Mouse (Mus musculus): ENCODE data around the gene Msi1. TPM values are rescaled to one million over a fixed set of nuclear protein-coding genes. Genes with fewer than 3 reads are reported as not detected.

The Msi1 gene
- total and polyA plus RNA-seq, 2 experiments from 2014 or later = 46.2 to 75.9 TPM

- DNase-seq (ENCODE audit: low spot score) = peak; percentile 84
- H3K4me3 ChIP-seq (ENCODE audit: low read length) = peak overlapping the region; percentile 33
- peak; percentile 90 for ATAC-seq
- H3K9ac ChIP-seq (replicated peaks; ENCODE audit: low read length) = peak overlapping the region; percentile 72
- under 1% methylated on average over 46 of the region's 48 CpGs for WGBS
- H3K36me3 ChIP-seq (ENCODE audit: insufficient read depth, low read length) = no peaks in the 10 kb centered on the region
- H3K27me3 ChIP-seq (ENCODE audit: insufficient read depth, low read length) = no peaks in the 10 kb centered on the region
- H3K4me1 ChIP-seq (ENCODE audit: insufficient read depth, low read length) = no peaks in the 10 kb centered on the region
- no peaks in the 10 kb centered on the region for H3K9me3 ChIP-seq (ENCODE audit: low read length)
- peak overlapping the region; percentile 61 for H3K4me2 ChIP-seq (ENCODE audit: low read depth, low read length)
- peak overlapping the region; percentile 59 for H3K27ac ChIP-seq
- TF ChIP-seq CTCF (IDR thresholded peaks at IDR 0.05; ENCODE audit: low read depth) = no peak
These were observed 31.3 kb upstream of the Msi1 start for GRCm38 (mm10) chr5:115397839-115398780.

- Histone ChIP-seq H3K4me3 (ENCODE audit: low read length) (no peak overlapping the region), H3K4me1 (ENCODE audit: insufficient read depth, low read length) (peaks cover 12% of the 10 kb centered on the region; the same call in 1 of the 2 replicates), H3K9ac (replicated peaks; ENCODE audit: low read length) (no peak overlapping the region), H3K9me3 (ENCODE audit: low read length) (no peaks in the 10 kb centered on the region), H3K4me2 (ENCODE audit: low read depth, low read length) (no peak overlapping the region), H3K27ac (no peak overlapping the region), H3K36me3 (ENCODE audit: insufficient read depth, low read length) (no peaks in the 10 kb centered on the region), H3K27me3 (ENCODE audit: insufficient read depth, low read length) (no peaks in the 10 kb centered on the region)
- DNase-seq (ENCODE audit: low spot score) (no peak), ATAC-seq (no peak)
- 86% methylated on average over 8 of the region's 8 CpGs for WGBS
- TF ChIP-seq CTCF (IDR thresholded peaks at IDR 0.05; ENCODE audit: low read depth) = no peak
These were observed 27.3 kb upstream of the Msi1 start for GRCm38 (mm10) chr5:115402063-115402462.

GRCm38 (mm10) chr5:115403436-115404140 is 25.8 kb upstream of the Msi1 start:
- no peak overlapping the region for H3K27ac ChIP-seq
- WGBS = 18% methylated on average over 17 of the region's 17 CpGs
- H3K9ac ChIP-seq (replicated peaks; ENCODE audit: low read length) = 0 out of 2 replicates have a peak overlapping the region, but pooled peaks have one; percentile 9
- ATAC-seq = no peak
- peaks cover 12% of the 10 kb centered on the region; the same call in 1 of the 2 replicates for H3K4me1 ChIP-seq (ENCODE audit: insufficient read depth, low read length)
- peak overlapping the region; percentile 48 for H3K4me2 ChIP-seq (ENCODE audit: low read depth, low read length)
- H3K36me3 ChIP-seq (ENCODE audit: insufficient read depth, low read length) = no peaks in the 10 kb centered on the region
- no peaks in the 10 kb centered on the region for H3K9me3 ChIP-seq (ENCODE audit: low read length)
- TF ChIP-seq CTCF (IDR thresholded peaks at IDR 0.05; ENCODE audit: low read depth) = no peak
- H3K4me3 ChIP-seq (ENCODE audit: low read length) = no peak overlapping the region
- no peaks in the 10 kb centered on the region for H3K27me3 ChIP-seq (ENCODE audit: insufficient read depth, low read length)
- no peak for DNase-seq (ENCODE audit: low spot score)

- Histone ChIP-seq H3K9me3 (ENCODE audit: low read length) (no peaks in the 10 kb centered on the region), H3K36me3 (ENCODE audit: insufficient read depth, low read length) (no peaks in the 10 kb centered on the region), H3K4me3 (ENCODE audit: low read length) (peak overlapping the region; percentile 13), H3K4me1 (ENCODE audit: insufficient read depth, low read length) (peaks cover 12% of the 10 kb centered on the region; the same call in 1 of the 2 replicates), H3K27me3 (ENCODE audit: insufficient read depth, low read length) (no peaks in the 10 kb centered on the region), H3K4me2 (ENCODE audit: low read depth, low read length) (peak overlapping the region; percentile 48), H3K27ac (peak overlapping the region; percentile 67), H3K9ac (replicated peaks; ENCODE audit: low read length) (peak overlapping the region; percentile 48)
- DNase-seq (ENCODE audit: low spot score) = peak; percentile 70
- 2% methylated on average over 17 of the region's 18 CpGs for WGBS
- no peak for TF ChIP-seq CTCF (IDR thresholded peaks at IDR 0.05; ENCODE audit: low read depth)
- peak; percentile 71; the same call in 1 of the 2 replicates for ATAC-seq
These were observed 25.1 kb upstream of the Msi1 start for GRCm38 (mm10) chr5:115404241-115404794.

DNA sequence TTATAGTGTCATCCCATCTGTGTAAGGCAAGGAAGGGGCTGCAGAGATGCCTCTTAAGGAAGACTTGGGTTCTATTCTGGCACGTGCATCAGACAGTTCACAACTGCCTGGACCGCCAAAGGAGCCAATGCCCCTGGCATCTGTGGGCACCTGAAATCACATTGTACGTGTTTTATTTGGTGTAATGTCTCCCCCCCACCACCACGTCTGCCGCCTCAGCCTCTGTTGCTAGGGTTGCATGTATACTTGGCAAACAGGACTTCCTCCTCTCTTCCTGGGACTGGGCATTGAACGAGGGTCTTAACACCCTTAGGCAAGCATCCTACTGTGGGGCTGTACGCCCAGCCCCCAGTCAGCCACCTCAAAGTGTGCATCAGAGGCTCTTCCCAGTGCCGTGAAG is 24.2 kb upstream of the Msi1 start:
- Histone ChIP-seq H3K4me3 (ENCODE audit: low read length) (no peak overlapping the region), H3K9me3 (ENCODE audit: low read length) (no peaks in the 10 kb centered on the region), H3K27me3 (ENCODE audit: insufficient read depth, low read length) (no peaks in the 10 kb centered on the region), H3K9ac (replicated peaks; ENCODE audit: low read length) (no peak overlapping the region), H3K4me1 (ENCODE audit: insufficient read depth, low read length) (peaks cover 12% of the 10 kb centered on the region; the same call in 1 of the 2 replicates), H3K36me3 (ENCODE audit: insufficient read depth, low read length) (no peaks in the 10 kb centered on the region), H3K27ac (no peak overlapping the region), H3K4me2 (ENCODE audit: low read depth, low read length) (no peak overlapping the region)
- DNase-seq (ENCODE audit: low spot score) (no peak), ATAC-seq (no peak)
- no peak for TF ChIP-seq CTCF (IDR thresholded peaks at IDR 0.05; ENCODE audit: low read depth)
- 34% methylated on average over 8 of the region's 8 CpGs for WGBS

DNA sequence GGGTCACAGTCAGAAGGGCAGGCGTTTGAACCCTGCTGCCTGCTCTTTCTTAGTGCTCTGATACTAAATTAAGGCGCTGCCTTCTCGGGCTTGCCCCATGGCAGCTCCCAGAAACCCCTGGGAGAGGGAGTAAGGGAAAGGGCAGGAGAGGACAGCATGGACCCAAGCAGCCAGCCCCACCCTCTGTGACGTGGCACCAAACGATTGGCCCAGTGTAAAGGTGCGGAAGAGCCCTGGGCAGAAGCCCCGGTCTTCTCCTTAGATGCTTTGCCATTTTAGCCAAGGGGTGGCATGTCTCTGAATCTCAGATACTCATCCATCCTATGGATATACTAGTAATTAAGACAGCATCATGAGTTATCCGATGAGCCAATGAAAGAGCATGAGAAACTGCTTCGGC is 21.3 kb upstream of the Msi1 start:
- no peak overlapping the region for H3K4me2 ChIP-seq (ENCODE audit: low read depth, low read length)
- DNase-seq (ENCODE audit: low spot score) = no peak
- H3K27ac ChIP-seq = no peak overlapping the region
- ATAC-seq = 0 out of 2 replicates have a peak, but pooled peaks have one; percentile 40
- no peak overlapping the region for H3K4me3 ChIP-seq (ENCODE audit: low read length)
- H3K4me1 ChIP-seq (ENCODE audit: insufficient read depth, low read length) = peaks cover 12% of the 10 kb centered on the region; the same call in 1 of the 2 replicates
- WGBS = 37% methylated on average over 9 of the region's 9 CpGs
- H3K9ac ChIP-seq (replicated peaks; ENCODE audit: low read length) = no peak overlapping the region
- H3K27me3 ChIP-seq (ENCODE audit: insufficient read depth, low read length) = no peaks in the 10 kb centered on the region
- no peaks in the 10 kb centered on the region for H3K36me3 ChIP-seq (ENCODE audit: insufficient read depth, low read length)
- TF ChIP-seq CTCF (IDR thresholded peaks at IDR 0.05; ENCODE audit: low read depth) = no peak
- no peaks in the 10 kb centered on the region for H3K9me3 ChIP-seq (ENCODE audit: low read length)

Measured in hindbrain, postnatal 0 days (tissue).